Mouse (Mus musculus): ENCODE results near the gene Fam189a1. TPM values are rescaled to one million over a fixed set of nuclear protein-coding genes. Genes with fewer than 3 reads are reported as not detected.

The Fam189a1 gene
- polyA plus RNA-seq, 1 experiment from 2014 or later: 8.7 TPM

DNA sequence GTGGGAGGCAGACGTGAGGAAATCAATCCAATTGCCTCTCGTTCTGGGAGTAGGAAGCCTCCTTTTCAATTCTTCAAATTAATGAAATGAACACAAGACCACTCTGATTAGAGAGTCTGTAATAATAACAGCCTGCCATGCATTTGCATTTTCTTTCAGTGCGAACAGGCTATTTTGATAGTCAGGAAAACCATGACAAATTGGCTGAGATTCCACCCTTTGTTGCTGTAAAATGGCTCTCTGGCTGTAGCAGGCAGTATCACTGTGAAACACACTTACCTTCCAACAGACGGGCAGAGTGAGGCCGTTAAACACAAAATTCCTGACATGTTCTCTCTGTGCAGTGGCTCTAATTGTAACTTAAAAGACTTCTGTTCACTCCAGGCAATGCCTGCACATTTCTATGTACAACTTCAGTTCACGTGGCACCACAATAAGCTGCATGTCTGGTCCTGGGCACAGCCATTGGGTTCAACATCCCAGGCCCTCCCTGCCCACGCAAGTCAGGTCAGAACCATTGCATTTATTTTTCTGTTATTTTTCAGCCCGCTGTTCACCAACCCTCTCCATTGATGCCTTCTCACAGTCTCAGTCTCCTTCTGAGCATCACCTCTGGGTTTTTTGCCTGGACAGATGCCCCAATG lies 138.2 kb downstream of the Fam189a1 start:
- Histone ChIP-seq H3K4me3 (no peak overlapping the region), H3K9ac (no peak overlapping the region), H3K27ac (peak overlapping the region; percentile 66), H3K4me2 (no peak overlapping the region), H3K4me1 (replicated peaks) (peaks cover 22% of the 10 kb centered on the region), H3K9me3 (no peaks in the 10 kb centered on the region), H3K27me3 (no peaks in the 10 kb centered on the region), H3K36me3 (no peaks in the 10 kb centered on the region)
- 0 out of 2 replicates have a peak, but pooled peaks have one; percentile 54 for ATAC-seq (ENCODE audit: low FRiP score)
- 28% methylated on average over 8 of the region's 8 CpGs for WGBS

DNA sequence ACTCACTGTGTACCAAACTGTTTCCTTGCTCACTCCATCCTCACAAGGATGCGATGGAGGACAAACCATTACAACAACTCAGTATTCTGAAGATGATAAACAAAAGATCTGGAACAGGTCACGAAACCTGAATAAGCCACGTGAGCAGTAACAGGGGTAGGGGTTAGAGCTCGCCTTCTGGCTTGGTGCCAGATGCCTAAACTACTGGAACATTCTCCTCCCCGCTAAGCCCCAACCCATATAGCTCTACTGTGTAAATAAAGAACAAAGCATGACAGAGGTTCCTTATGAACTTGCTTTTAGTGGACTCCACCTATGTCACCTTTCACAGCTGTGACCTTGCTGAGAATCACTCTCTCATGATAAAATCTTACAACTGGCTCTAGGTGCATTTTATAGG lies 139.0 kb downstream of the Fam189a1 start:
- no peak for ATAC-seq (ENCODE audit: low FRiP score)
- WGBS: 53% methylated on average over 5 of the region's 5 CpGs
- Histone ChIP-seq H3K27ac (no peak overlapping the region), H3K4me2 (no peak overlapping the region), H3K4me1 (replicated peaks) (peaks cover 22% of the 10 kb centered on the region), H3K4me3 (no peak overlapping the region), H3K36me3 (no peaks in the 10 kb centered on the region), H3K9ac (no peak overlapping the region), H3K27me3 (no peaks in the 10 kb centered on the region), H3K9me3 (no peaks in the 10 kb centered on the region)

DNA sequence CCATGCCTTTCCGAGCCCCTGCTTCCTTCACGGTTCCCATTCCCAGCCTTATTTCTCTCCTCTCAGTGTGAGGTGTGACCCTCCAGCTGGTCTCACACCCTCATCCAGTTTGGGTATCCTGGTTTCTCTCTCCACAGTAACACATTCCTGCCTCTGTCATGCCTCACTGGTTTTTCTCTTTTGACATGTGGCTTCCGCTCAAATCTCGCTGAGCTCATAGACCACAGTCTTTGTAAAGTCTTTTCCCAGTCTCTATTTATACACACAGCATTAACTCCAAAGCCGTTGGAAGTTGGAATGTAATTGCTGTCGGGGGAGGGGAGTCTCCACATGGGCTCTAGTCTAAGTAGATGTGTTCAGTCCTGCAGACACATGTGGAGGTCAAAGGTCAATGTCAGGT lies 145.2 kb downstream of the Fam189a1 start:
- 0 out of 2 replicates have a peak, but pooled peaks have one; percentile 24 for ATAC-seq (ENCODE audit: low FRiP score)
- 43% methylated on average over 6 of the region's 6 CpGs for WGBS
- Histone ChIP-seq H3K4me1 (replicated peaks) (peaks cover 5% of the 10 kb centered on the region; the same call in 1 of the 2 replicates), H3K36me3 (no peaks in the 10 kb centered on the region), H3K4me2 (no peak overlapping the region), H3K9me3 (no peaks in the 10 kb centered on the region), H3K9ac (no peak overlapping the region), H3K27ac (no peak overlapping the region), H3K27me3 (no peaks in the 10 kb centered on the region), H3K4me3 (no peak overlapping the region)

DNA sequence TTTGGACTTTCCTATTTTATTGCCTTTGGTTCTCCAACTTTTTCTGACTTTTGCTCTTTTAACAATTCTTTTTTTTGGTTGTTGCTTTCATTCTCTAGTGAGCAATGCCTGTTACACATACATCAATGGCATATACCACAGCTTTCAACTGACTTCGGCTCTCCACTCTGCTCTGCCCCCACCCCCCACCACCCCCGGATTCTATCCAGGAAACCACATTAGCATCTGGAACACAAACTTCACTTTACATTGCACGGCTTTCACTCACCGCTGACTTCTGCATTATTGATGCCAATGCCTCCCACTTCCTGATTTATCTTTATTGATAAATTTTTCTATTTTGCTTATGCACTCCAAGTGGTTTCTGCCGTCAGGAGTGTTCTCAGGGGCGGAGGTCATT lies 146.1 kb downstream of the Fam189a1 start:
- whole genome bisulfite sequencing: 45% methylated on average over 6 of the region's 6 CpGs
- H3K27me3 ChIP-seq: no peaks in the 10 kb centered on the region
- ATAC-seq (ENCODE audit: low FRiP score): no peak
- H3K4me2 ChIP-seq: no peak overlapping the region
- no peak overlapping the region for H3K4me3 ChIP-seq
- no peaks in the 10 kb centered on the region for H3K9me3 ChIP-seq
- no peak overlapping the region for H3K27ac ChIP-seq
- H3K9ac ChIP-seq: no peak overlapping the region
- no peaks in the 10 kb centered on the region for H3K36me3 ChIP-seq
- peaks cover 5% of the 10 kb centered on the region; the same call in 1 of the 2 replicates for H3K4me1 ChIP-seq (replicated peaks)

DNA sequence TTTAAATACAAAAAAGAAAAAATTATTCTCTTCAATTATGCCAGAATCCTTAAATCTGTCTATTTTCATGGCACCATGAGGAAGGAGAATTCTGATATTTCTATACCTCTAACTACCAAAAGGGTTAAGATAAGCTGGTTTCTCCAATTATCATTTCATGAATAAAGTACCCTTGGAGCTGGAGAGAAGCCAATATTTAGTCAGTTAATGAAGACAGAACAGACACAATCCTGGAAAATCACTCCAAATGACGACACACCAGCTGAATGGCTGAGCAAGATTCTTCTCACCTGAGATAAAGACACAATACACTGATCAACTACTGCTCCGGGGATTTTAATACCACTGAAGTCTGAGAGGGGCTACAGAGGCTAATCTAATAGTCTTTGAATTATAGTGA lies 150.6 kb downstream of the Fam189a1 start:
- H3K9me3 ChIP-seq: no peaks in the 10 kb centered on the region
- H3K27ac ChIP-seq: no peak overlapping the region
- no peaks in the 10 kb centered on the region for H3K36me3 ChIP-seq
- WGBS: 59% methylated on average over 2 of the region's 2 CpGs
- ATAC-seq (ENCODE audit: low FRiP score): no peak
- H3K4me1 ChIP-seq (replicated peaks): no peaks in the 10 kb centered on the region; the same call in 1 of the 2 replicates
- H3K27me3 ChIP-seq: no peaks in the 10 kb centered on the region
- H3K4me2 ChIP-seq: no peak overlapping the region
- H3K9ac ChIP-seq: no peak overlapping the region
- no peak overlapping the region for H3K4me3 ChIP-seq

DNA sequence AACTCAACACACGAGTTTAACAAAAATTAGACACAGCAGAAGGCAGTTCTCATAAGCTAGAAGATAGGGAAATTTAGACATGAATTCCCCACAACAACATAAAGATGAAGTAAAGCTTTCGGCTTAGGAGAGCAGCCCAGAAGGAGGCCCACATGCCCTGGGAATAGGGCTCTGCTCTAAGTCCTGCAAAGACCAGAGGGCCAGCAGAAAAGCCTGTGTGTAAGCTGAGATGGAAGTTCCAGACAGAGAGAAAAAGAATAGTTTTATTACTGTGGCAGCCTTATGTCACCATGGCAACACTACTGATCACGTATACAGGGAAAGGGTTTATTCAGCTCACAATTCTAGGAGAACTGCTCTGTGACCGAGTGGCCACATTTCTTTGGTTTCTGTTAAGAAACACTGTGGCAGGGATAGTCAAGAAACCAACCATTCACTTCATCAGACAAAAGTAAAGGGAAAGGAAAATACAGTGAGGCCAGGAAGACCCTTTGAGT lies 156.6 kb downstream of the Fam189a1 start:
- no peaks in the 10 kb centered on the region for H3K9me3 ChIP-seq
- H3K4me3 ChIP-seq: no peak overlapping the region
- no peaks in the 10 kb centered on the region for H3K27me3 ChIP-seq
- no peak for ATAC-seq (ENCODE audit: low FRiP score)
- H3K36me3 ChIP-seq: no peaks in the 10 kb centered on the region
- WGBS: 51% methylated on average over 4 of the region's 4 CpGs
- no peak overlapping the region for H3K4me2 ChIP-seq
- no peak overlapping the region for H3K27ac ChIP-seq
- H3K4me1 ChIP-seq (replicated peaks): peaks cover 5% of the 10 kb centered on the region; the same call in 1 of the 2 replicates
- no peak overlapping the region for H3K9ac ChIP-seq

DNA sequence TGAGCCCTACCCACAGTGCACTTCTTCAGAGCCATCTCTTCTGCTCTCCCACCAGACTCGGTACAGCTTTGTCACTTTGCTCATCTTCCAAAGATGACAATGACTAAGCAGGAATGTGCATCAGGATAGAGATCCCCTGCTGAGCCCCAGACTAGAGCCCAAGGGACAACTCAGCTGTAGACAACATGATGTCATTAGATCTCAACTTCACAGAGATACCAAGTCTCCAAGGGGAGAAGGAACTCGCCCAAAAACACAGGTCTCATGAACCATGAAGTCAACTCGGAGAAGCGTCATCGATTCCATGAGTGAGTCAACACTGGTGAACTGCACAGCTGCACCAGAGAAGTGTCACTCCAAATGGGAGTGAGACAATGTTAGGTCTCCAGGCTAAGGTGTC lies 158.6 kb downstream of the Fam189a1 start:
- no peaks in the 10 kb centered on the region for H3K27me3 ChIP-seq
- ATAC-seq (ENCODE audit: low FRiP score): no peak
- H3K4me1 ChIP-seq (replicated peaks): peaks cover 10% of the 10 kb centered on the region; the same call in 1 of the 2 replicates
- H3K36me3 ChIP-seq: no peaks in the 10 kb centered on the region
- no peaks in the 10 kb centered on the region for H3K9me3 ChIP-seq
- no peak overlapping the region for H3K4me3 ChIP-seq
- H3K27ac ChIP-seq: no peak overlapping the region
- H3K4me2 ChIP-seq: no peak overlapping the region
- no peak overlapping the region for H3K9ac ChIP-seq
- WGBS: 92% methylated on average over 5 of the region's 5 CpGs

DNA sequence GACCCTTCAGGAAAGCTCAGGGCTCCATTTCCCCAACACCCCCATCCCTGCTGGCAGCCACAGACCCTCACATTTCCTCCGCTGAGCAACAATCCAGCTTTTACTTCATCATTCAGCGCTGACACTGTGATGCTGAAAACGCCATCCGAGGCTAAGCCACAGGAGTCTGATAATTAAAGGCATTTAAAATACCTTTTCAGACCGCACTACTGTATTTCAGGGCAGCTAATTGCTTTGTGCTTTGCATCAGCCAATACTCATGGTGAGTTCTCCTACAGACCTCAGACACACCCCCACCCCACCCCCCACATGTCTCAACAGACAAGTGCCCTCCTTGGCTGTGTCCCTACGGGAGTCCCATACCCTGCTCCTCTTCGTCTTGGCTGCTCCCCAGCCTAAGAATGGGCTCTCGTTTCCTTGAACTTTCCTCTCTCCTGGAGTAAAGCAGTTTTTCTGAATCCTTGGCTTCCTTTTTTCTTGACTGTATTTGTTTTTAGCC lies 160.4 kb downstream of the Fam189a1 start:
- Histone ChIP-seq H3K9ac (no peak overlapping the region), H3K36me3 (no peaks in the 10 kb centered on the region), H3K9me3 (no peaks in the 10 kb centered on the region), H3K4me3 (no peak overlapping the region), H3K27ac (peak overlapping the region; percentile 46; the same call in 1 of the 2 replicates), H3K4me2 (no peak overlapping the region), H3K4me1 (replicated peaks) (peaks cover 10% of the 10 kb centered on the region; the same call in 1 of the 2 replicates), H3K27me3 (no peaks in the 10 kb centered on the region)
- 42% methylated on average over 8 of the region's 8 CpGs for WGBS
- ATAC-seq (ENCODE audit: low FRiP score): no peak

DNA sequence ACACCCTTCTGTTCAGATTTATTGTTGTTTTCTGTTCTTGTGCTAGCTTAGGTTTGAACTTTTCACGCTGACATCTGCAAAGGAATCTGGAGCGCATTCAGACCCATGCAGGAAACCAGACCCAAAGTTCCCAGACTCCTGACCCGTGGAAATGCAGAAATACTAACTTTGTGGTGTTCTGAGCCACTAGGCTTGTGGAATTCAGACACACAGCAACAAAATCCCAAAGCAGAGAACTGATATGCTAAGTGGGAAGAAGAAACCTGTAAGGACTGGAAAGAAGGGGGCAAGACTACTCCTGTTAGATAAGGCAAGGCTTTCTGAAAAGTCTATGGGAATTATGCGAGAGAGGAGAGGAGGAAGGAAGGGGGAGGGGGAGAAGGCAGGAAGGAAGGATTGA lies 167.0 kb downstream of the Fam189a1 start:
- H3K36me3 ChIP-seq: no peaks in the 10 kb centered on the region
- no peak for ATAC-seq (ENCODE audit: low FRiP score)

DNA sequence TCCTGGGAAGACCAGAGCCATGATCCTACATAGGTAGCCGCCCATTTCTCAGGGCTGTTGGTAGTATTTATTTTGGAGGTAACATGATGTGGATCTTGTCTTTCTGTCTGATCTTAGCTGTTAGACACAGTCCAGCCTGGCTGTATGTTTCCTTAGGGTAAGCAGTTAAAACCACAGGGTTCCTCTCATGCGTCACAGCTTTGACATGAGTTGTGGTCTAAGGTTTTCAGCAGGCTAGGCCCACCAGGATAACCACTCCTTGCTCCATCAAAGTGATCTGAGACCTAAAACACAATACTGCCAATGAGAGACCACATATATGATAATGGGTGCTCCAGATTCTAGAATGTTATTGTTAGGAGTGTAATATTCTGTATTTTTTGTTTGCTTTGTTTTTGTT lies 168.4 kb downstream of the Fam189a1 start:
- ATAC-seq (ENCODE audit: low FRiP score): no peak
- H3K36me3 ChIP-seq: no peaks in the 10 kb centered on the region
- no peaks in the 10 kb centered on the region; the same call in 1 of the 2 replicates for H3K4me1 ChIP-seq (replicated peaks)
- no peak overlapping the region for H3K27ac ChIP-seq
- H3K9ac ChIP-seq: no peak overlapping the region
- 89% methylated on average over 2 of the region's 2 CpGs for WGBS
- H3K9me3 ChIP-seq: no peaks in the 10 kb centered on the region
- H3K4me2 ChIP-seq: no peak overlapping the region
- H3K4me3 ChIP-seq: no peak overlapping the region
- no peaks in the 10 kb centered on the region for H3K27me3 ChIP-seq

More for the DNA sequence above, 167.0 kb downstream of the Fam189a1 start:
- Histone ChIP-seq H3K27me3 (no peaks in the 10 kb centered on the region), H3K27ac (no peak overlapping the region), H3K9me3 (no peaks in the 10 kb centered on the region), H3K4me1 (replicated peaks) (peaks cover 3% of the 10 kb centered on the region; the same call in 1 of the 2 replicates), H3K4me3 (no peak overlapping the region), H3K4me2 (no peak overlapping the region), H3K9ac (no peak overlapping the region)
- 80% methylated on average over 4 of the region's 4 CpGs for WGBS

DNA sequence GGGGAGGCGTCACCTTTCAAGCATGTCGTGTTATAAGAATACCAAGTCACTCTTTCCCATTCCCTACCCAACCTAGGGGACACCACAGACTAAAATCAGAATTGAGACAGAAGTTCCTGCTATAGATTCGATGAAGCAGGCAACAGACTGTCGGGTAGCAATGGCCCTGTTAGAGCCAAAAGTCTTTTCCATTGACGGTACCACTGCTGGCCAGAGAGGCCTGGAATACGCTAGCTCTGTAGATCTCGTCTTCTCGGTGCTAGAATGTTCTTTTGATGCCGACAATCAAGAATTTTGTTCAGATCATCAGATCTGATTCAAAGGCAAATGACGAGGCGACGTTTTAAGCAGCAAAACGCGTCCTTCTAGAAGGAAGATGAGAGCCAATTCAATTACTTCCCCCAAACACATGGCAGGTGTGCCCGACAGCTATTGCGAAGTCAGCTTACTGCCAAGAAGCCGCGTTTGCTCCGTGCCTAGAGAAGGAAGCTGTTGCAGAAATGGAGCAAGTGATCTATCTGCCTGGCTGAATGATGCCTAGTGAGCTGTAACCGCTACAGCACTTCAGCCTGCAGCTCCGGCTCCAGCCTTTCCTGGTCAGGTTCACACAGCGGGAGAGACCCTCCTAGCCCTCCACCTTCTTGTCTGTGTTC lies 171.8 kb downstream of the Fam189a1 start:
- no peak for ATAC-seq (ENCODE audit: low FRiP score)
- Histone ChIP-seq H3K9me3 (no peaks in the 10 kb centered on the region), H3K4me1 (replicated peaks) (no peaks in the 10 kb centered on the region; the same call in 1 of the 2 replicates), H3K36me3 (no peaks in the 10 kb centered on the region), H3K27me3 (no peaks in the 10 kb centered on the region), H3K4me2 (no peak overlapping the region), H3K4me3 (no peak overlapping the region), H3K27ac (no peak overlapping the region), H3K9ac (no peak overlapping the region)
- WGBS: 87% methylated on average over 22 of the region's 22 CpGs

DNA sequence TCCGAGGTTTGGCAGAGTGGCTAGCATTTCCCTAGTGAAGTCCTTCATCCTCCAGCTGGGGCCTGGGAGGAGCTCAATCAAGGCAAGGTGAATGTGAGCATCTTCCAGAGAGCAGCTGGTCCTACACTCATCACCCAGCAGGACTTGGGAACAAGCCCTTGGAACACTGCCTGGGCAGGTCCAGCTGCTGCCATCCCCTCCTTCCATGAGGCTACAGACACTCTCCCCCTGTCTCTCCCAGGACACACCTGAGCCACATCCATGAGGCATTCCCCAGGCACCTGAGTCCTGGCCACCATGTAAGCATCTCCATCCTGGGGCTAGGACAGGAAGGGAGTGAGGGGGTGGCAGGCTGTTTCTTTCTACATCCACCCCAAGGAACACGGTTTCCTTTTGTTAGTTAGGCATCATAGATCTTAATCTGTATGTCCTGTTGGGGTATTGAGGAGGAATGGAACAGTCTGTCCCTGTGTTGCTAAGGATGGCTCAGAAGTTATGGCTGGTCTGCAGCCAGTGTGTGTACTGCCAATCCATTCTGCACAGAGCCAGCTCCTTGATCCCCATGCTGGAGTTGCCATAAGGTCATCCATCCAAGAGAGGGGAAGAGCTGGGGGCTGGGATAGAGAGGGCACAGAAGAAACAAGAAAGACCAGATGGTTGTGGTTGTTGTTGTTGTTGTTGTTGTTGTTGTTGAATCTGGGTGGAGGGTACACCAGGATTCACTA lies 174.7 kb downstream of the Fam189a1 start:
- no peak; the same call in 1 of the 2 replicates for ATAC-seq (ENCODE audit: low FRiP score)
- no peak overlapping the region for H3K4me2 ChIP-seq
- H3K9ac ChIP-seq: no peak overlapping the region
- H3K4me1 ChIP-seq (replicated peaks): no peaks in the 10 kb centered on the region; the same call in 1 of the 2 replicates
- WGBS: 72% methylated on average over 2 of the region's 2 CpGs
- no peaks in the 10 kb centered on the region for H3K36me3 ChIP-seq
- no peaks in the 10 kb centered on the region for H3K9me3 ChIP-seq
- H3K4me3 ChIP-seq: no peak overlapping the region
- no peaks in the 10 kb centered on the region for H3K27me3 ChIP-seq
- H3K27ac ChIP-seq: no peak overlapping the region

All from hindbrain, embryonic 13.5 days (tissue).